Mouse (Mus musculus) thymus, adult 18-20 months (tissue): ENCODE measurements around the gene Qk.
A peak's percentile ranks its signal among the peaks of the same experiment; 100 is the strongest.

Experiments used
- DNase-seq, 2 experiments: peaks; one replicate each; pipeline ENCODE4 v3.0.0; 2022; ENCODE audit warnings: mixed read lengths in 2 of 2

Gene Qk

GRCm38 (mm10) chr17:10319685-10320455 lies at the start of gene Qk:
Qk (minus strand) TSS chr17:10319854.
- DNase-seq, result peak; percentile 89

- DNase-seq, result no peak
These were observed 47.4 kb upstream of the Qk start for GRCm38 (mm10) chr17:10367044-10367443.

GRCm38 (mm10) chr17:10366577-10366976 lies 46.9 kb upstream of the Qk start:
- DNase-seq, result no peak

GRCm38 (mm10) chr17:10365501-10366482 lies 46.1 kb upstream of the Qk start:
- DNase-seq, result no peak

- DNase-seq, result no peak
These were observed 43.5 kb upstream of the Qk start for GRCm38 (mm10) chr17:10363151-10363550.

GRCm38 (mm10) chr17:10361882-10362291 lies 42.2 kb upstream of the Qk start:
- no peak for DNase-seq

- no peak for DNase-seq
These were observed 41.1 kb upstream of the Qk start for GRCm38 (mm10) chr17:10360738-10361137.

- no peak for DNase-seq
These were observed 39.8 kb upstream of the Qk start for GRCm38 (mm10) chr17:10359466-10359865.

GRCm38 (mm10) chr17:10357348-10357747 lies 37.7 kb upstream of the Qk start:
- DNase-seq, result no peak

GRCm38 (mm10) chr17:10356294-10356693 lies 36.6 kb upstream of the Qk start:
- no peak for DNase-seq

GRCm38 (mm10) chr17:10355746-10356145 lies 36.1 kb upstream of the Qk start:
- no peak for DNase-seq

- DNase-seq, result no peak
These were observed 18.6 kb upstream of the Qk start for GRCm38 (mm10) chr17:10338286-10338685.

- no peak for DNase-seq
These were observed 16.9 kb upstream of the Qk start for GRCm38 (mm10) chr17:10336558-10336957.

- DNase-seq, result no peak
These were observed 16.3 kb upstream of the Qk start for GRCm38 (mm10) chr17:10335809-10336499.

GRCm38 (mm10) chr17:10334957-10335690 lies 15.5 kb upstream of the Qk start:
- DNase-seq, result peak in 1 of 2 experiments; percentile 24

- no peak for DNase-seq
These were observed 14.8 kb upstream of the Qk start for GRCm38 (mm10) chr17:10334481-10334880.

- no peak for DNase-seq
These were observed 13.7 kb upstream of the Qk start for GRCm38 (mm10) chr17:10333321-10333720.

GRCm38 (mm10) chr17:10332127-10332526 lies 12.5 kb upstream of the Qk start:
- DNase-seq, result no peak

GRCm38 (mm10) chr17:10329461-10329860 lies 9.8 kb upstream of the Qk start:
- no peak for DNase-seq

GRCm38 (mm10) chr17:10328544-10329100 lies 9.0 kb upstream of the Qk start:
- DNase-seq, result no peak

- no peak for DNase-seq
These were observed 8.0 kb upstream of the Qk start for GRCm38 (mm10) chr17:10327584-10328210.
